Mouse (Mus musculus) right cerebral cortex, adult 2 months (tissue): ENCODE data around the gene Xrcc6.

Source experiments
- DNase-seq, 2 experiments: peaks; one replicate each; pipeline ENCODE4 v3.0.0; 2021 to 2022; ENCODE audit warnings: low spot score in 2 of 2

Gene Xrcc6

DNA sequence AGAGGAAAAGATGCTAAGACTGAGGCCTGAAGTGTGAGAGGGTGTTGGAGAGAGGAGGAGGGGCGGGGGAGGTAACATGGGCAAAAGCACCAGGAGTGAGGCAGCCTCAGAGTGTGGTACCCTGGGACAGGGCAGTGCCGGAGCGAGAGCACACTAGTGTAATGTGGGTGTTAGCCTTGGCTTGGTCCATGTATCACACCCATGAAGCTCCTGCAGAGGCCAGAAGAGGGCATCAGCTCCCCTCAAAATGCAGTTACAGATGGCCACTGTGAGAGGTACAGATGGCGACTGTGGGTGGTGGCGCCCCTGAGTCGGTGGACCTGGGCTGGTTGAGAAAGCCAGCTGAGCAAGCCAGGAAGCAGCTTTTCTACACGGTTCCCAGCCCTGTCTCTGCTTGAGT, 93.5 kb downstream of the Xrcc6 start:
- DNase-seq, result peak; percentile 73 to 77

DNA sequence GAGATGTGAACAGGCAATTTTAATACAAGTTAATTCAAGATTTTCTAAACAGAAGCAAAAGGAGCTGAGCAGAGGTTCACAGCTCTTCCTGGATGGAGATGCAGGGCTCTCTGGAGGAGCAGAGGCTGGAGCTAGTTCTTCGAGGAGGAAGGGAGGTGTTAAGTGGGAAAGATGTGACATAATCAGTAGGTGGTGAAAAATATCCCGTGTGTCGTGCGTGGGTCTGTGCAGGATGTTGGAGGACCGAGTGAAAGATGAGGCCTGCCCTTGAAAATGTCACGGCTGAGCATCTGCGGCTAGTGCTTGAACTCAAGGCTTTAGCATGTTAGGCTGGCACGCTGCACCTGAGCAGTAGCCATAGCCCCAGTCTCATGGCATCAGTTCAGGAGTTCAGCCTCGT, 98.0 kb downstream of the Xrcc6 start:
- DNase-seq, result peak; percentile 52 to 59

GRCm38 (mm10) chr15:82086131-82086530, 98.5 kb downstream of the Xrcc6 start:
- DNase-seq, result peak; percentile 45 to 50

DNA sequence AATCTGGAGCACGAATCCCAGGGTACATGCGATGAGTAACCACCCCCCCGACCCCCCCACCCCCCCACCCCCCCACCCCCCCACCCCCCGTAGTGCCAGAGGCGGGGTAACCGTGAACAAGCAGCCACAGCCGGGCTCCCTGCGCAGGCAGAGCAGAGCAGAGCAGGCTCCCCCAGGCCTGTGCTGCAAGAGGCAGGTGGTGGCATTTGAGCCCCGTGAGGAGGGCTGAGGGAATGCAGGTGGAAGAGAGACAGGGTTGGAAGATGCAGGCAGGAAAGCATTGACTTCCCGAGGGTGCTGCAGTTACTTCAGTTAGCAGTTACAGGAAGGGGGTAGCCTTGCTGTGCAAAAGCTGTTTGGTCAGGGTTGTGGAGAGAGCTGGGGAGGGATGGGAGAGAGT, 99.6 kb downstream of the Xrcc6 start:
- DNase-seq, result no peak
